Mouse (Mus musculus) midbrain, postnatal 0 days (tissue): Measurements from ENCODE around the gene Rpl26. TPM values are rescaled to one million over a fixed set of nuclear protein-coding genes. Genes with fewer than 3 reads are reported as not detected.

Experiments
- ATAC-seq: fragments of 200-750 bp; cut with Nextera tagmentation; 2 replicates; pipeline ENCODE4 v1.8.0; 2017; ENCODE audit warnings: moderate number of reproducible peaks, mild to moderate bottlenecking, moderate TSS enrichment, moderate library complexity; ENCODE audit not compliant: low FRiP score
- DNase-seq: peaks from one replicate; pipeline ENCODE4 v3.0.0-alpha.2; 2015; ENCODE audit warnings: low spot score
- H3K27ac ChIP-seq: fragments of 300-500 bp; sonication (generic); 2 replicates; pipeline ENCODE4 v1.5.1; 2014; ENCODE audit warnings: low read depth, mild to moderate bottlenecking, low read length, mixed read lengths
- H3K27me3 ChIP-seq: fragments of 300-500 bp; sonication (generic); 2 replicates; pipeline ENCODE4 v1.6.1; 2014; ENCODE audit warnings: low read length, control low read depth, mixed read lengths; ENCODE audit not compliant: insufficient read depth
- H3K36me3 ChIP-seq: fragments of 300-500 bp; sonication (generic); 2 replicates; pipeline ENCODE4 v1.6.1; 2014; ENCODE audit warnings: low read length, control low read depth, mixed read lengths; ENCODE audit not compliant: insufficient read depth
- H3K4me1 ChIP-seq: fragments of 300-500 bp; sonication (generic); 2 replicates; pipeline ENCODE4 v1.6.1; 2014; ENCODE audit warnings: mild to moderate bottlenecking, control low read depth, antibody characterized with exemption, low read length, mixed read lengths; ENCODE audit not compliant: insufficient read depth
- H3K4me2 ChIP-seq: fragments of 300-500 bp; sonication (generic); 2 replicates; pipeline ENCODE4 v1.6.1; 2014; ENCODE audit warnings: low read depth, mild to moderate bottlenecking, low read length, mixed read lengths; ENCODE audit not compliant: poor library complexity, severe bottlenecking
- H3K4me3 ChIP-seq: fragments of 300-500 bp; sonication (generic); 2 replicates; pipeline ENCODE4 v1.5.1; 2014; ENCODE audit warnings: low read depth, mild to moderate bottlenecking, low read length, moderate library complexity
- H3K9ac ChIP-seq: fragments of 300-500 bp; sonication (generic); replicated peaks from 2 replicates; pipeline ENCODE4 v1.6.1; 2014; ENCODE audit warnings: mild to moderate bottlenecking, low read length, moderate library complexity, mixed read lengths; ENCODE audit not compliant: poor library complexity, severe bottlenecking
- H3K9me3 ChIP-seq: fragments of 300-500 bp; sonication (generic); 2 replicates; pipeline ENCODE4 v1.6.1; 2016; ENCODE audit warnings: low read length, control low read depth
- CTCF ChIP-seq: IDR thresholded peaks from 2 replicates; pipeline ENCODE4 v1.5.1; 2016; ENCODE audit warnings: antibody characterized with exemption, mild to moderate bottlenecking
- WGBS: fragments of 180-500 bp; shearing (Covaris S2); extraction: QIAGEN DNeasy Blood & Tissue Kit; methylation state at CpG from one replicate; pipeline ENCODE4 v1.1.7; 2014; 5-methylcytosine and 5-hydroxymethylcytosine counted together
- polyA plus RNA-seq: library from polyadenylated mRNA; unstranded; fragments of >200 nt; fragmentation: Nextera tagmentation; extraction: Ambion mirVana; gene quantifications from 2 replicates; pipeline ENCODE4 v1.2.1, GENCODE M21; 2015
- total RNA-seq: library from RNA; depleted of rRNA; stranded (reverse); fragments of >200 nt; gene quantifications from 2 replicates; pipeline ENCODE4 v1.2.3, GENCODE M21; 2014

The Rpl26 gene
- total and polyA plus RNA-seq, 2 experiments from 2014 or later: 561 to 1,124 TPM

DNA sequence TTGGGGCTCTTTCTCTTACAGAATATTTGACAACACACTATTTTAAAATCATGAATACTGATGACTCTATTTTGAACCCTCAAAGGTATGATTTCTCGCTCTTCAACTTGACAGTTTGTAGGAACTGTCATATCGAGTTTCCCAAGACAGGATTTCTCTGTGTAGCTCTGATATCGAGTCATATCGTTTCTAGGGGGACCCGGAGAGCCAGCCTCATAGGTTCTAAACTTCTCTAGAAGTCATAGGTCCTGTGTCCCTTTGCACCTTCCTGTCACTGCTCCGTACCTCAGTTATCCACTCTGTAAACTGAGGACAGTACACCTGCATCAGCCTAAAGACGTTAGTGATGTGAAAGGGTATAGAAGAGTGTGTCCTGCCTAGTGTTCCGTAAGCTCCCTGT is 1.6 kb upstream of the Rpl26 start:
- ATAC-seq (no peak), DNase-seq (no peak)
- Histone ChIP-seq H3K27ac (no peak overlapping the region), H3K4me2 (no peak overlapping the region), H3K36me3 (peaks cover 11% of the 10 kb centered on the region; the same call in 1 of the 2 replicates), H3K9ac (no peak overlapping the region), H3K4me3 (no peak overlapping the region), H3K4me1 (no peaks in the 10 kb centered on the region), H3K27me3 (peaks cover 5% of the 10 kb centered on the region; the same call in 1 of the 2 replicates), H3K9me3 (no peaks in the 10 kb centered on the region)
- no peak for TF ChIP-seq CTCF
- 87% methylated on average over 8 of the region's 8 CpGs for WGBS

DNA sequence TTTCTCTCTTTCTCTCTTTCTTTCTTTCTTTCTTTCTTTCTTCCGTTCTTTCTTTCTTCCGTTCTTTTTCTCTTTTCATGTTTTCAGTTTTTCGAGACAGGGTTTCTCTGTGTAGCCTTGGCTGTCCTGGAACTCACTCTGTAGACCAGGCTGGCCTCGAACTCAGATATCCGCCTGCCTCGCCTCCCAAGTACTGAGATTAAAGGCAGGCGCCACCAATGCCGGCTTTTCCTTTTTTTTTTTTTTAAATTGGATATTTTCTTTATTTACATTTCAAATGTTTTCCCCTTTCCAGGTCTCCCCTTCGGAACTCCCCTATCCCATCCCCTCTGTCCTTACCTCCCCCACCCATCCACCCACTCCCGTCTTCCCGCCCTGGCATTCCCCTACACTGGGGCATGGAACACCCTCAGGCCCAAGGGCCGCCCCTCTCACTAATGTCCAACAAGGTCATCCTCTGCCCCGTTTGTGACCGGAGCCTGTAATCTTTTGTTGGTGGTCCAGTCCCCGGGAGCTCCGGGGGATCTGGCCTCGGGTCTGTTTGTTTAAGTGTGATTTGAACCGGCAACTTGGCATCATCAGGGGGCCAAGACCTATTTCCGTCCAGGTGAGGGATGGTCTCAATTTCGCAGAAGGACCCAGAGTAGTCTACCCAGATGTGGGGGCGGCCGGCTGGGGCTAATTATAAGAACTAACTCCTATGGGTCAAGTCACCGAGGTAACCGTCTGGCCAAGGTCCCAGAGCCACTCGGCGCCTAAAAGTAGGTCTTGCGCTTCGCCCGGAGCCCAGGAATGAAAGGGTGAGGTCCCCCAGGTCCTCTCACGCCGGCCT is 648 bp upstream of the Rpl26 start:
- Histone ChIP-seq H3K9me3 (no peaks in the 10 kb centered on the region), H3K4me1 (no peaks in the 10 kb centered on the region), H3K4me2 (peak overlapping the region; percentile 69), H3K27ac (peak overlapping the region; percentile 26; the same call in 1 of the 2 replicates), H3K4me3 (peak overlapping the region; percentile 85), H3K27me3 (peaks cover 5% of the 10 kb centered on the region; the same call in 1 of the 2 replicates), H3K9ac (peak overlapping the region; percentile 91), H3K36me3 (peaks cover 17% of the 10 kb centered on the region; the same call in 1 of the 2 replicates)
- no peak for TF ChIP-seq CTCF
- ATAC-seq (no peak; the same call in 1 of the 2 replicates), DNase-seq (no peak)
- 26% methylated on average over 31 of the region's 31 CpGs for WGBS

DNA sequence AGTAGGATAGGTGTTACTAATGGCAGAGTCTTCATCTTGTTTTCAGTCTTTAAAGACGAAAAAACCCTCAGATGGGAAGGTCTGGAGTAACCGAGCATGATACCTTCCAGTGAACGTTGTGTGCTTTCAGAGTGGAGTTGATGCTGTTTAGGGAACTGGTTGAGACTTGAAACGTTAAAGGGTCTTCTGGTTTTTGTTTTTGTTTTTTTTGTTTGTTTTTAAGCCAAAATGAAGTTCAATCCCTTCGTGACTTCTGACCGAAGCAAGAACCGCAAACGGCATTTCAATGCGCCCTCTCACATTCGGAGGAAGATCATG is 623 bp downstream of the Rpl26 start:
- H3K27me3 ChIP-seq: peaks cover 5% of the 10 kb centered on the region; the same call in 1 of the 2 replicates
- H3K36me3 ChIP-seq: peaks cover 25% of the 10 kb centered on the region
- H3K9me3 ChIP-seq: no peaks in the 10 kb centered on the region
- TF ChIP-seq CTCF: no peak
- DNase-seq: no peak
- H3K4me3 ChIP-seq: peak overlapping the region; percentile 85
- no peaks in the 10 kb centered on the region for H3K4me1 ChIP-seq
- H3K9ac ChIP-seq: peak overlapping the region; percentile 91
- no peak for ATAC-seq
- peak overlapping the region; percentile 61 for H3K4me2 ChIP-seq
- H3K27ac ChIP-seq: peak overlapping the region; percentile 87
- WGBS: 2% methylated on average over 10 of the region's 10 CpGs

DNA sequence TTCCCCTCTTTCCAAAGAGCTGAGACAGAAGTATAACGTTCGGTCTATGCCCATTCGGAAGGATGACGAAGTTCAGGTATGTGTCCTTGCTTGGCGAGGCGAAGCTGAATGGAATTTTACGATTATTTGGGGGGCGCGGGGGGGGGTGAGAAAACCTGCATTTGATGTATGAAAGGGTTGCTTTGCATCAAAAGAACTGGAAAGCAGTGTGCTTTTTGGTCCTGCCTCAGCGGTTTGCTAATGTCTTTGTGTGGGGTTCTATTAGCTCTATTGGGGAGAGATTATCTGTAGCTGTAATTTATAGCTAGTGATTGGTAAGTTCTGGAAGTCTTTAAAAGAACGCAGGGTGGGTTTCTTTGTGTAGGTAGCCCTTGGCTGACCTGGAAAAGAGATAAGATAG is 984 bp downstream of the Rpl26 start:
- Histone ChIP-seq H3K9ac (peak overlapping the region; percentile 91), H3K4me2 (peak overlapping the region; percentile 61), H3K36me3 (peaks cover 25% of the 10 kb centered on the region), H3K27me3 (peaks cover 5% of the 10 kb centered on the region; the same call in 1 of the 2 replicates), H3K27ac (no peak overlapping the region), H3K4me3 (peak overlapping the region; percentile 85), H3K4me1 (no peaks in the 10 kb centered on the region), H3K9me3 (no peaks in the 10 kb centered on the region)
- 4% methylated on average over 11 of the region's 11 CpGs for WGBS
- no peak for TF ChIP-seq CTCF
- ATAC-seq (no peak), DNase-seq (no peak)

DNA sequence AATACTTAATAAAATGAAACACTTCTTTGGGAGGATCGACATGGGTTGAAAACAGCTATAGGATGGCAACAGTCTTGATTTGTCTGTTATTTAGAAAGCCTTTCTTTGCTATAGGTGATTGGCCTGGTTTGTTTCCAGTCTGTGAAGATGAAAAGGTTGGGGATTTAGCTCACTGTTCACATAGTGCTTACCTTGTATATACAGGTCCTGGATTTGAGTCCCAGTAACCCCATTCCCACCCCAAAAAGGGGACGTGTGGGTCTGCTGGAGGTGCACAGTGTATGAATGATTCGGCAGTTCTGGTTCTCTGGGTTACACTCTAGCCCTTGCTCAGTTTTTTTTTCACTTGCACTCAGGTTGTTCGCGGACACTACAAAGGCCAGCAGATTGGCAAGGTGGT is 1.4 kb downstream of the Rpl26 start:
- H3K9me3 ChIP-seq: no peaks in the 10 kb centered on the region
- no peak for DNase-seq
- peak overlapping the region; percentile 61 for H3K4me2 ChIP-seq
- peak overlapping the region; percentile 91; the same call in 1 of the 2 replicates for H3K9ac ChIP-seq
- H3K27ac ChIP-seq: no peak overlapping the region
- TF ChIP-seq CTCF: no peak
- H3K27me3 ChIP-seq: peaks cover 5% of the 10 kb centered on the region; the same call in 1 of the 2 replicates
- WGBS: 84% methylated on average over 5 of the region's 5 CpGs
- H3K36me3 ChIP-seq: peaks cover 25% of the 10 kb centered on the region
- H3K4me3 ChIP-seq: peak overlapping the region; percentile 85
- no peak for ATAC-seq
- no peaks in the 10 kb centered on the region for H3K4me1 ChIP-seq

DNA sequence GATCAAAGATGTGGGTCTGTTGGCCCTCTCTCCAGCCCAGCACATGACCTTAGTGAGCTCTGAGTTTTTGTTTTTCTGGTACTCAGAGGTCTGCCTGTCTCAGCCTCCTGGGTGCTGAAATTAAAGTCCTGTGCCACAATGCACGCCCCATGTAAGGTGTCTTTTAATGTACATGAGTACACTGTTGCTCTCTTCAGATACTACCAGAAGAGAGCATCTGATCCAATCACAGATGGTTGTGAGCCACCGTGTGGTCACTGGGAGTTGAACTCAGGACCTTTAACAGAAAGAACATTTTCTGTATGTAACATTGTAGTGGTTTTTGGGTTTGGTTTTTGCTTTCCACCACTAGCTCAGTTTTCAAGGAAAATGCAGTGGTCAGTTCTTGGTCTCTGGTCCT is 2.4 kb downstream of the Rpl26 start:
- Histone ChIP-seq H3K4me2 (no peak overlapping the region), H3K27me3 (peaks cover 5% of the 10 kb centered on the region; the same call in 1 of the 2 replicates), H3K9ac (no peak overlapping the region), H3K27ac (no peak overlapping the region), H3K4me3 (no peak overlapping the region), H3K36me3 (peaks cover 25% of the 10 kb centered on the region), H3K4me1 (no peaks in the 10 kb centered on the region), H3K9me3 (no peaks in the 10 kb centered on the region)
- DNase-seq (no peak), ATAC-seq (no peak)
- 87% methylated on average over 2 of the region's 2 CpGs for WGBS
- no peak for TF ChIP-seq CTCF
